Mouse (Mus musculus) CH12.LX (cell line): Measurements from ENCODE around the gene Ccr4. TPM values are rescaled to one million over a fixed set of nuclear protein-coding genes. Genes with fewer than 3 reads are reported as not detected.

Experiments used
- DNase-seq: peaks from one replicate; pipeline ENCODE4 v3.0.0-alpha.2; 2013; ENCODE audit errors: extremely low read depth
- H3K27ac ChIP-seq: 2 replicates; pipeline ENCODE4 v1.5.1; 2012; ENCODE audit warnings: low read depth, mild to moderate bottlenecking, control low read depth, moderate library complexity; ENCODE audit not compliant: insufficient read depth
- H3K27me3 ChIP-seq: replicated peaks from 2 replicates; pipeline ENCODE3; 2012; ENCODE audit warnings: inconsistent platforms
- H3K36me3 ChIP-seq, 2 experiments: replicated peaks in 1 of 2; 2 replicates each; pipeline versions ENCODE3 to v1.6.1; 2012; ENCODE audit warnings: inconsistent platforms in 1 of 2, low read length in 1 of 2, mild to moderate bottlenecking in 1 of 2, mixed read lengths in 1 of 2, moderate library complexity in 1 of 2; ENCODE audit not compliant: control insufficient read depth in 1 of 2, insufficient read depth in 1 of 2
- H3K4me1 ChIP-seq, 2 experiments: 2 replicates each; pipeline ENCODE4 v1.6.1; 2012; ENCODE audit warnings: inconsistent platforms in 1 of 2, moderate library complexity in 1 of 2; ENCODE audit not compliant: insufficient read depth in 2 of 2, control insufficient read depth in 1 of 2
- H3K4me2 ChIP-seq: 2 replicates; pipeline ENCODE4 v1.6.1; 2012; ENCODE audit warnings: low read depth, mild to moderate bottlenecking, control low read depth; ENCODE audit not compliant: poor library complexity, insufficient read depth, severe bottlenecking
- H3K4me3 ChIP-seq, 3 experiments: fragments of 150-350 bp in 1 of 3; sonication (generic) in 1 of 3; replicated peaks in 1 of 3; 2 replicates each; pipeline versions ENCODE3 to v1.5.1; 2011 to 2012; ENCODE audit warnings: low read depth in 2 of 3, low read length in 2 of 3, mild to moderate bottlenecking in 2 of 3, moderate library complexity in 2 of 3, control low read depth in 1 of 3, improper control_type of control experiment in 1 of 3, inconsistent platforms in 1 of 3, mixed read lengths in 1 of 3; ENCODE audit not compliant: poor library complexity in 1 of 3
- H3K79me2 ChIP-seq: replicated peaks from 2 replicates; pipeline ENCODE4 v1.6.1; 2012; ENCODE audit warnings: mild to moderate bottlenecking, moderate library complexity; ENCODE audit not compliant: control insufficient read depth, poor library complexity, insufficient read depth, severe bottlenecking; ENCODE audit errors: extremely low read depth
- H3K9ac ChIP-seq: 2 replicates; pipeline ENCODE4 v1.6.1; 2012; ENCODE audit warnings: low read depth, mild to moderate bottlenecking, control low read depth, moderate library complexity; ENCODE audit not compliant: insufficient read depth
- H3K9me3 ChIP-seq: replicated peaks from 2 replicates; pipeline ENCODE3; 2012; ENCODE audit warnings: low read length, inconsistent platforms, mixed read lengths
- BHLHE40 ChIP-seq: IDR thresholded peaks from 2 replicates; pipeline ENCODE4 v1.6.1; 2011; ENCODE audit warnings: mild to moderate bottlenecking, low read depth, low read length, improper control_type of control experiment
- CHD2 ChIP-seq: IDR thresholded peaks from 2 replicates; pipeline ENCODE4 v1.6.1; 2011; ENCODE audit warnings: low read length, improper control_type of control experiment
- CTCF ChIP-seq, 2 experiments: IDR thresholded peaks in 1 of 2; conservative IDR thresholded peaks in 1 of 2; 2 replicates each; pipeline ENCODE4 v1.5.1; 2011 to 2012; ENCODE audit warnings: low read depth in 2 of 2, low read length in 2 of 2, improper control_type of control experiment in 1 of 2, inconsistent platforms in 1 of 2, mild to moderate bottlenecking in 1 of 2, moderate library complexity in 1 of 2
- E2F4 ChIP-seq: IDR thresholded peaks from 2 replicates; pipeline ENCODE4 v1.6.1; 2011; ENCODE audit warnings: low read depth, low read length, improper control_type of control experiment; ENCODE audit not compliant: insufficient replicate concordance
- ELF1 ChIP-seq: IDR thresholded peaks from 2 replicates; pipeline ENCODE4 v1.6.1; 2014; ENCODE audit warnings: low read depth, mild to moderate bottlenecking, inconsistent platforms, low read length, improper control_type of control experiment
- EP300 ChIP-seq: IDR thresholded peaks from 2 replicates; pipeline ENCODE4 v1.6.1; 2011; ENCODE audit warnings: low read length, improper control_type of control experiment
- ETS1 ChIP-seq: conservative IDR thresholded peaks from 2 replicates; pipeline ENCODE4 v1.6.1; 2012; ENCODE audit warnings: low read depth, mild to moderate bottlenecking, inconsistent platforms, low read length, improper control_type of control experiment, moderate library complexity
- GABPA ChIP-seq: IDR thresholded peaks from 2 replicates; pipeline ENCODE4 v1.6.1; 2012; ENCODE audit warnings: low read depth, low read length, improper control_type of control experiment, inconsistent platforms; ENCODE audit not compliant: insufficient replicate concordance
- HCFC1 ChIP-seq: IDR thresholded peaks from 2 replicates; pipeline ENCODE4 v1.6.1; 2012; ENCODE audit warnings: low read depth, mild to moderate bottlenecking, inconsistent platforms, low read length, improper control_type of control experiment
- IRF4 ChIP-seq: IDR thresholded peaks from 2 replicates; pipeline ENCODE4 v1.6.1; 2014; ENCODE audit warnings: low read depth, mild to moderate bottlenecking, inconsistent platforms, low read length, improper control_type of control experiment
- JUN ChIP-seq: IDR thresholded peaks from 2 replicates; pipeline ENCODE4 v1.6.1; 2011; ENCODE audit warnings: low read depth, mild to moderate bottlenecking, low read length, improper control_type of control experiment, moderate library complexity; ENCODE audit not compliant: insufficient read depth
- JUND ChIP-seq: conservative IDR thresholded peaks from 2 replicates; pipeline ENCODE4 v1.6.1; 2011; ENCODE audit warnings: low read depth, low read length, improper control_type of control experiment
- KAT2A ChIP-seq: IDR thresholded peaks from 2 replicates; pipeline ENCODE4 v1.6.1; 2012; ENCODE audit warnings: low read length, improper control_type of control experiment, inconsistent platforms; ENCODE audit not compliant: insufficient replicate concordance
- MAFK ChIP-seq: IDR thresholded peaks from 2 replicates; pipeline ENCODE4 v1.6.1; 2011; ENCODE audit warnings: low read length, improper control_type of control experiment; ENCODE audit not compliant: insufficient replicate concordance
- MAX ChIP-seq: IDR thresholded peaks from 2 replicates; pipeline ENCODE4 v1.6.1; 2011; ENCODE audit warnings: low read length, improper control_type of control experiment
- MAZ ChIP-seq: IDR thresholded peaks from 2 replicates; pipeline ENCODE4 v1.6.1; 2012; ENCODE audit warnings: low read depth, mild to moderate bottlenecking, inconsistent platforms, low read length, improper control_type of control experiment, moderate library complexity
- MEF2A ChIP-seq: IDR thresholded peaks from 2 replicates; pipeline ENCODE4 v1.6.1; 2014; ENCODE audit warnings: low read depth, mild to moderate bottlenecking, inconsistent platforms, low read length, improper control_type of control experiment, borderline replicate concordance
- MXI1 ChIP-seq: IDR thresholded peaks from 2 replicates; pipeline ENCODE4 v1.6.1; 2011; ENCODE audit warnings: mild to moderate bottlenecking, low read depth, low read length, improper control_type of control experiment
- MYC ChIP-seq: IDR thresholded peaks from 2 replicates; pipeline ENCODE4 v1.6.1; 2011; ENCODE audit warnings: low read depth, mild to moderate bottlenecking, improper control_type of control experiment, low read length
- NELFE ChIP-seq: IDR thresholded peaks from 2 replicates; pipeline ENCODE4 v1.6.1; 2011; ENCODE audit warnings: low read depth, low read length, improper control_type of control experiment
- NRF1 ChIP-seq: IDR thresholded peaks from 2 replicates; pipeline ENCODE4 v1.6.1; 2014; ENCODE audit warnings: low read depth, mild to moderate bottlenecking, inconsistent platforms, low read length, improper control_type of control experiment, moderate library complexity
- PAX5 ChIP-seq: IDR thresholded peaks from 2 replicates; pipeline ENCODE4 v1.6.1; 2012; ENCODE audit warnings: low read length, inconsistent platforms, mixed read lengths
- POLR2A ChIP-seq: IDR thresholded peaks from 2 replicates; pipeline ENCODE4 v1.6.1; 2011; ENCODE audit warnings: low read depth, mild to moderate bottlenecking, improper control_type of control experiment, low read length
- POLR2AphosphoS2 ChIP-seq: IDR thresholded peaks from 2 replicates; pipeline ENCODE4 v1.6.1; 2011; ENCODE audit warnings: low read depth, low read length, improper control_type of control experiment
- RAD21 ChIP-seq: IDR thresholded peaks from 2 replicates; pipeline ENCODE4 v1.6.1; 2011; ENCODE audit warnings: low read depth, mild to moderate bottlenecking, low read length, improper control_type of control experiment, moderate library complexity
- RCOR1 ChIP-seq: conservative IDR thresholded peaks from 2 replicates; pipeline ENCODE4 v1.6.1; 2012; ENCODE audit warnings: low read depth, mild to moderate bottlenecking, inconsistent platforms, low read length, improper control_type of control experiment
- SIN3A ChIP-seq: IDR thresholded peaks from 2 replicates; pipeline ENCODE4 v1.6.1; 2012; ENCODE audit warnings: low read length, improper control_type of control experiment, inconsistent platforms
- SMC3 ChIP-seq: IDR thresholded peaks from 2 replicates; pipeline ENCODE4 v1.6.1; 2011; ENCODE audit warnings: low read depth, low read length, improper control_type of control experiment
- TCF12 ChIP-seq: IDR thresholded peaks from 2 replicates; pipeline ENCODE4 v1.6.1; 2014; ENCODE audit warnings: low read depth, mild to moderate bottlenecking, inconsistent platforms, low read length, improper control_type of control experiment
- USF1 ChIP-seq: IDR thresholded peaks from 2 replicates; pipeline ENCODE4 v1.6.1; 2014; ENCODE audit warnings: low read depth, mild to moderate bottlenecking, inconsistent platforms, low read length, improper control_type of control experiment
- USF2 ChIP-seq: conservative IDR thresholded peaks from 2 replicates; pipeline ENCODE4 v1.6.1; 2011; ENCODE audit warnings: low read depth, low read length, improper control_type of control experiment
- ZC3H11A ChIP-seq: IDR thresholded peaks from 2 replicates; pipeline ENCODE4 v1.6.1; 2012; ENCODE audit warnings: low read depth, mild to moderate bottlenecking, inconsistent platforms, low read length, improper control_type of control experiment
- ZKSCAN1 ChIP-seq: IDR thresholded peaks from 2 replicates; pipeline ENCODE4 v1.6.1; 2012; ENCODE audit warnings: low read depth, inconsistent platforms, low read length, improper control_type of control experiment, borderline replicate concordance
- ZMIZ1 ChIP-seq: IDR thresholded peaks from 2 replicates; pipeline ENCODE4 v1.6.1; 2012; ENCODE audit warnings: low read depth, mild to moderate bottlenecking, inconsistent platforms, low read length, improper control_type of control experiment
- ZNF384 ChIP-seq: IDR thresholded peaks from 2 replicates; pipeline ENCODE4 v1.6.1; 2012; ENCODE audit warnings: low read depth, low read length, improper control_type of control experiment, inconsistent platforms
- dilution Hi-C: fragments of 300-500 bp; cut with MboI; formaldehyde crosslinking; loops from 2 replicates; pipeline ENCODE4 v1.14.3; 2020; ENCODE audit warnings: low sequenced_read_pairs; ENCODE audit not compliant: extremely low pct_unique_long_range_greater_than_20kb, extremely low pct_ligation_motif_present
- in situ Hi-C: fragments of 300-500 bp; cut with MboI; formaldehyde crosslinking; loops from 3 replicates; pipeline ENCODE4 v1.14.3; 2019; ENCODE audit warnings: low sequenced_read_pairs, low pct_ligation_motif_present, low pct_unique_long_range_greater_than_20kb, mixed read lengths
- polyA plus RNA-seq: library from polyadenylated mRNA; unstranded; fragments of >175 nt; gene quantifications from 2 replicates; pipeline ENCODE4 v1.2.1, GENCODE M21; 2012; ENCODE audit warnings: low read depth; ENCODE audit not compliant: insufficient read length
- total RNA-seq, 2 experiments: library from RNA; depleted of rRNA; stranded (reverse); fragments of 300-350 nt in 1 of 2; fragments of >200 nt in 1 of 2; gene quantifications; 2 replicates each; pipeline ENCODE4 v1.2.3; 2012 to 2014

The Ccr4 gene
- total and polyA plus RNA-seq, 3 experiments = 0.08 to 0.74 (median 0.36) TPM

GRCm38 (mm10) chr9:114451615-114452014 is 53.1 kb downstream of the Ccr4 start:
- peak overlapping the region; percentile 63; the same call in 1 of the 2 replicates for H3K27ac ChIP-seq
- no peaks in the 10 kb centered on the region for H3K9me3 ChIP-seq
- H3K27me3 ChIP-seq = no peaks in the 10 kb centered on the region
- no peak overlapping the region for H3K9ac ChIP-seq
- peaks cover 1 to 12% of the 10 kb centered on the region in 2 experiments for H3K36me3 ChIP-seq
- TF ChIP-seq TCF12 = no peak
- 0 out of 2 replicates have a peak, but pooled peaks have one; percentile 25 for TF ChIP-seq MAFK
- TF ChIP-seq EP300 = peak; percentile 80
- no peak for TF ChIP-seq HCFC1
- no peak for TF ChIP-seq ZC3H11A
- no peak for TF ChIP-seq GABPA
- TF ChIP-seq NRF1 = no peak
- TF ChIP-seq POLR2A = no peak
- no peak for TF ChIP-seq PAX5
- TF ChIP-seq KAT2A = no peak
- TF ChIP-seq JUND = peak; percentile 74
- TF ChIP-seq ETS1 = peak; percentile 56
- TF ChIP-seq USF2 = no peak
- no peak for TF ChIP-seq RCOR1
- TF ChIP-seq MXI1 = no peak
- TF ChIP-seq RAD21 = no peak
- no peak for TF ChIP-seq ELF1
- TF ChIP-seq JUN = peak; percentile 63
- no peak for TF ChIP-seq ZKSCAN1
- no peak for TF ChIP-seq ZNF384
- peak; percentile 69 for TF ChIP-seq BHLHE40
- no peak for TF ChIP-seq IRF4
- TF ChIP-seq NELFE = no peak
- TF ChIP-seq SIN3A = no peak
- 0 out of 2 replicates have a peak, but pooled peaks have one; percentile 24 for TF ChIP-seq MYC
- no peak for TF ChIP-seq USF1
- no peak for TF ChIP-seq E2F4
- TF ChIP-seq MAX = peak; percentile 50; the same call in 1 of the 2 replicates
- TF ChIP-seq MAZ = no peak
- peak; percentile 62; the same call in 1 of the 2 replicates for TF ChIP-seq MEF2A
- TF ChIP-seq CTCF (conservative IDR thresholded peaks at IDR 0.05 in 1 of 2, IDR thresholded peaks at IDR 0.05 in 1 of 2; ENCODE audit: low read depth in 2 of 2, low read length in 2 of 2) = no peak
- TF ChIP-seq SMC3 = no peak
- no peak for TF ChIP-seq CHD2
- TF ChIP-seq ZMIZ1 = no peak
- TF ChIP-seq POLR2AphosphoS2 = no peak
- peak; percentile 54 for DNase-seq
- in situ Hi-C loops = no loop called here
- H3K4me3 ChIP-seq = no peak overlapping the region
- dilution Hi-C loops = no loop called here
- no peaks in the 10 kb centered on the region for H3K79me2 ChIP-seq
- H3K4me2 ChIP-seq = no peak overlapping the region
- H3K4me1 ChIP-seq = peaks cover 25 to 83% of the 10 kb centered on the region in 2 experiments
